Comparison of ENCODE assay signal across 9 mouse cellular contexts in the genomic region with DNA sequence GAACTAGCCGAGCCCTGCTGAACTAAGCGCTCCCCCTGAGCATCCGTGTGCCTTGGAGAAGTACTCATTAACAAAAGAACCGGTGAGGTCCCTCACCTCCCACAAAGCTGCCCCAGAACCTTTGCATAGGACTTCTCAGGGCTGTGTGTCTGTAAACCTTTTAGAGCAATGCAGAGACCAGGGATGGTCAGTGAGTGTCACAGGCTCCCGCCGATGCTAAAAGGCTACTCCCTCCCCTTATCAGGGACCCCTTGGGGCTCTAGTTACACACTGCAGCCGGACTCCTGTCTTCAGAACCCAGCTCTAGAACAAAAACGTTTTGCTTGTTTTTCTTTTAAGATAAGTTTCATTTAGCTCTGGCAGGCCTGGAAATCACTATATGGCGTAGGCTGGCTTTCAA. TPM values are rescaled to one million over a fixed set of nuclear protein-coding genes. Genes with fewer than 3 reads are reported as not detected.
DNase-seq lines count a peak whose midpoint lies in the region; ATAC-seq and TF ChIP-seq lines count a peak whose summit lies in the region.
"Had no signal": no experiment of that assay in that cellular context is flagged by ENCODE, and none has a peak within 500 bp of the region (broad histone marks: within the 10 kb centered on the region; RNA-seq: fewer than 3 reads in every experiment).

No protein-coding gene starts in this region.

- H3K27ac ChIP-seq in heart, embryonic 15.5 days: peak overlapping the region; percentile 33; the same call in 1 of the 2 replicates
- H3K27ac ChIP-seq in bone marrow macrophage, adult 2 months (ENCODE audit: insufficient read depth, low read depth, low read length): no peak overlapping the region
- H3K27ac ChIP-seq in hindbrain, postnatal 0 days: no peak overlapping the region
- H3K27ac ChIP-seq in midbrain, embryonic 14.5 days (replicated peaks; ENCODE audit: low read depth, low read length): no peak overlapping the region

- H3K4me1 ChIP-seq in heart, embryonic 15.5 days (replicated peaks): peaks cover 17% of the 10 kb centered on the region
- H3K4me1 ChIP-seq in bone marrow macrophage, adult 2 months (ENCODE audit: control insufficient read depth, insufficient read depth, low read length): peaks cover 6% of the 10 kb centered on the region
- H3K4me1 ChIP-seq in hindbrain, postnatal 0 days (ENCODE audit: insufficient read depth, low read length): peaks cover 6% of the 10 kb centered on the region
- H3K4me1 ChIP-seq in midbrain, embryonic 14.5 days (ENCODE audit: control insufficient read depth, insufficient read depth, low read length): peaks cover 9% of the 10 kb centered on the region

- H3K9ac ChIP-seq in heart, embryonic 15.5 days: peak overlapping the region; percentile 37
- peak overlapping the region; percentile 33; the same call in 1 of the 2 replicates for H3K9ac ChIP-seq in hindbrain, postnatal 0 days (replicated peaks; ENCODE audit: low read length)
- no peak overlapping the region for H3K9ac ChIP-seq in midbrain, embryonic 14.5 days (replicated peaks; ENCODE audit: low read length)

- peak overlapping the region; percentile 55 for H3K4me2 ChIP-seq in heart, embryonic 15.5 days
- peak overlapping the region; percentile 78 for H3K4me2 ChIP-seq in hindbrain, postnatal 0 days (ENCODE audit: low read depth, low read length)
- peak overlapping the region; percentile 43 for H3K4me2 ChIP-seq in midbrain, embryonic 14.5 days (ENCODE audit: low read length)

- H3K4me3 ChIP-seq in heart, embryonic 15.5 days: peak overlapping the region; percentile 77
- H3K4me3 ChIP-seq in bone marrow macrophage, adult 2 months (ENCODE audit: insufficient read depth, low read length): peak overlapping the region; percentile 31
- peak overlapping the region; percentile 90 for H3K4me3 ChIP-seq in hindbrain, postnatal 0 days (ENCODE audit: low read length)
- H3K4me3 ChIP-seq in midbrain, embryonic 14.5 days (replicated peaks; ENCODE audit: low read depth, low read length): peak overlapping the region; percentile 82

- 12% methylated on average over 9 of the region's 9 CpGs for WGBS in heart, embryonic 15.5 days
- WGBS in hindbrain, postnatal 0 days: 23% methylated on average over 9 of the region's 9 CpGs
- 26% methylated on average over 9 of the region's 9 CpGs for WGBS in midbrain, embryonic 14.5 days

- TF ChIP-seq POLR2A in bone marrow macrophage, adult 2 months (IDR thresholded peaks at IDR 0.05; ENCODE audit: borderline replicate concordance, low read depth, low read length): no peak

- TF ChIP-seq CTCF in bone marrow macrophage, adult 2 months (IDR thresholded peaks at IDR 0.05; ENCODE audit: low read depth, low read length): peak; percentile 24; the same call in 1 of the 2 replicates
- no peak for TF ChIP-seq CTCF in hindbrain, postnatal 0 days (IDR thresholded peaks at IDR 0.05; ENCODE audit: low read depth)

- no peak for ATAC-seq in heart, embryonic 15.5 days (replicated peaks; ENCODE audit: insufficient number of reproducible peaks, insufficient read depth, low FRiP score, low read depth)
- ATAC-seq in hindbrain, postnatal 0 days: no peak
- ATAC-seq in midbrain, embryonic 14.5 days (ENCODE audit: low FRiP score, low TSS enrichment): peak; percentile 34; the same call in 1 of the 2 replicates

- H3K9me3 ChIP-seq in heart, embryonic 15.5 days (replicated peaks): no peaks in the 10 kb centered on the region
- no peaks in the 10 kb centered on the region for H3K9me3 ChIP-seq in hindbrain, postnatal 0 days (ENCODE audit: low read length)
- no peaks in the 10 kb centered on the region for H3K9me3 ChIP-seq in midbrain, embryonic 14.5 days (ENCODE audit: control insufficient read depth, low read length)

- DNase-seq in heart, postnatal 25 days (ENCODE audit: low spot score): no peak
- no peak for DNase-seq in hindbrain, postnatal 0 days (ENCODE audit: low spot score)
- no peak for DNase-seq in midbrain, embryonic 14.5 days
- no peak for DNase-seq in ovary, postnatal 14 days (ENCODE audit: low spot score)
- no peak for DNase-seq in layer of hippocampus, adult 9-10 months (ENCODE audit: low spot score)
- DNase-seq in thymus, postnatal 25 days: no peak

- H3K36me3 ChIP-seq in heart, embryonic 15.5 days: peaks cover 25% of the 10 kb centered on the region
- H3K36me3 ChIP-seq in hindbrain, postnatal 0 days (ENCODE audit: insufficient read depth, low read length): peaks cover 21% of the 10 kb centered on the region
- H3K36me3 ChIP-seq in midbrain, embryonic 14.5 days (ENCODE audit: control insufficient read depth, insufficient read depth, low read length): peaks cover 29% of the 10 kb centered on the region

- intact Hi-C loops in heart, postnatal 25 days (cut with DNase I): no loop called here

- H3K27me3 ChIP-seq in heart, embryonic 15.5 days: no peaks in the 10 kb centered on the region
- no peaks in the 10 kb centered on the region for H3K27me3 ChIP-seq in hindbrain, postnatal 0 days (ENCODE audit: insufficient read depth, low read length)
- H3K27me3 ChIP-seq in midbrain, embryonic 14.5 days (ENCODE audit: control insufficient read depth, insufficient read depth, low read length): no peaks in the 10 kb centered on the region

RNA-seq across cellular contexts. Expression of gene Ndufv1, which starts 0.5 kb away (rescaled TPM):
- polyA plus RNA-seq in heart, embryonic 15.5 days (2015; fragmentation: Nextera tagmentation; extraction: Ambion mirVana): 513 and 534 TPM in 2 replicates
- 1,000 to 10,000 TPM; 1,136 to 1,167 TPM for total RNA-seq in heart, postnatal 25 days (2021)
- polyA plus RNA-seq in bone marrow macrophage, adult 2 months (2012; ENCODE audit: insufficient read depth, insufficient read length, missing spikeins): 62.3 TPM in 2 replicates
- 160 and 203 TPM in 2 replicates for total RNA-seq in hindbrain, postnatal 0 days (2014; rRNA removed)
- 285 and 291 TPM in 2 replicates for polyA plus RNA-seq in hindbrain, postnatal 0 days (2015; fragmentation: Nextera tagmentation; extraction: Ambion mirVana)
- polyA plus RNA-seq in midbrain, embryonic 14.5 days (2014; fragmentation: Nextera tagmentation; extraction: Ambion mirVana): 223 and 231 TPM in 2 replicates

RNA-seq across cellular contexts. Expression of gene Doc2g, which starts 10.0 kb away (rescaled TPM):
- polyA plus RNA-seq in heart, embryonic 15.5 days (2015; fragmentation: Nextera tagmentation; extraction: Ambion mirVana): 72.2 and 80.1 TPM in 2 replicates
- total RNA-seq in heart, postnatal 25 days (2021): 100 to 1,000 TPM; 148 to 152 TPM
- polyA plus RNA-seq in bone marrow macrophage, adult 2 months (2012; ENCODE audit: insufficient read depth, insufficient read length, missing spikeins): 1.4 and 3.4 TPM in 2 replicates
- 3.7 and 3.9 TPM in 2 replicates for total RNA-seq in hindbrain, postnatal 0 days (2014; rRNA removed)
- polyA plus RNA-seq in hindbrain, postnatal 0 days (2015; fragmentation: Nextera tagmentation; extraction: Ambion mirVana): 3.5 and 3.7 TPM in 2 replicates
- polyA plus RNA-seq in midbrain, embryonic 14.5 days (2014; fragmentation: Nextera tagmentation; extraction: Ambion mirVana): 5.7 and 7.1 TPM in 2 replicates

RNA-seq across cellular contexts. Expression of gene Gm49405, which starts 12.6 kb away (rescaled TPM):
- polyA plus RNA-seq in heart, embryonic 15.5 days (2015; fragmentation: Nextera tagmentation; extraction: Ambion mirVana): 4.5 and 5.4 TPM in 2 replicates
- 1 to 10 TPM; 2.0 to 2.2 TPM for total RNA-seq in heart, postnatal 25 days (2021)
- polyA plus RNA-seq in bone marrow macrophage, adult 2 months (2012; ENCODE audit: insufficient read depth, insufficient read length, missing spikeins): 0.80 and 1.3 TPM in 2 replicates
- total RNA-seq in hindbrain, postnatal 0 days (2014; rRNA removed): 2.5 and 3.5 TPM in 2 replicates
- 2.1 and 2.2 TPM in 2 replicates for polyA plus RNA-seq in hindbrain, postnatal 0 days (2015; fragmentation: Nextera tagmentation; extraction: Ambion mirVana)
- 3.3 and 3.9 TPM in 2 replicates for polyA plus RNA-seq in midbrain, embryonic 14.5 days (2014; fragmentation: Nextera tagmentation; extraction: Ambion mirVana)

RNA-seq across cellular contexts. Expression of gene Nudt8, which starts 12.7 kb away (rescaled TPM):
- polyA plus RNA-seq in heart, embryonic 15.5 days (2015; fragmentation: Nextera tagmentation; extraction: Ambion mirVana): 53.0 and 55.9 TPM in 2 replicates
- 100 to 1,000 TPM; 109 to 118 TPM for total RNA-seq in heart, postnatal 25 days (2021)
- polyA plus RNA-seq in bone marrow macrophage, adult 2 months (2012; ENCODE audit: insufficient read depth, insufficient read length, missing spikeins): 7.0 and 9.9 TPM in 2 replicates
- 23.5 and 29.1 TPM in 2 replicates for total RNA-seq in hindbrain, postnatal 0 days (2014; rRNA removed)
- polyA plus RNA-seq in hindbrain, postnatal 0 days (2015; fragmentation: Nextera tagmentation; extraction: Ambion mirVana): 25.9 and 26.0 TPM in 2 replicates
- 26.8 and 30.3 TPM in 2 replicates for polyA plus RNA-seq in midbrain, embryonic 14.5 days (2014; fragmentation: Nextera tagmentation; extraction: Ambion mirVana)

RNA-seq across cellular contexts. Expression of gene Tbx10, which starts 20.5 kb away (rescaled TPM):
- not detected in 2 replicates for polyA plus RNA-seq in heart, embryonic 15.5 days (2015; fragmentation: Nextera tagmentation; extraction: Ambion mirVana)
- total RNA-seq in heart, postnatal 25 days (2021): not detected
- polyA plus RNA-seq in bone marrow macrophage, adult 2 months (2012; ENCODE audit: insufficient read depth, insufficient read length, missing spikeins): not detected in 2 replicates
- not detected in 2 replicates for total RNA-seq in hindbrain, postnatal 0 days (2014; rRNA removed)
- polyA plus RNA-seq in hindbrain, postnatal 0 days (2015; fragmentation: Nextera tagmentation; extraction: Ambion mirVana): 0.36 and 0.39 TPM in 2 replicates
- not detected in 2 replicates for polyA plus RNA-seq in midbrain, embryonic 14.5 days (2014; fragmentation: Nextera tagmentation; extraction: Ambion mirVana)
- total RNA-seq: layer of hippocampus, adult 18-20 months had no signal

Comparison
In these comparisons a context has a peak if more than half of its experiments do, and no peak if none do; other contexts are left out.
1. H3K4me3 ChIP-seq: peak in every context shown above with its lines; median percentile 90 in hindbrain, postnatal 0 days; 82 in midbrain, embryonic 14.5 days; 77 in heart, embryonic 15.5 days; 31 in bone marrow macrophage, adult 2 months.